Mouse (Mus musculus): Measurements from ENCODE around the gene Senp3. TPM values are rescaled to one million over a fixed set of nuclear protein-coding genes. Genes with fewer than 3 reads are reported as not detected.

Senp3 gene
- polyA plus RNA-seq, 1 experiment: 221 TPM

- Histone ChIP-seq H3K9me3 (replicated peaks; ENCODE audit: control insufficient read depth, insufficient read depth, low read length, poor library complexity, severe bottlenecking) (no peaks in the 10 kb centered on the region), H3K27me3 (ENCODE audit: control insufficient read depth, insufficient read depth, low read length, poor library complexity, severe bottlenecking) (no peaks in the 10 kb centered on the region), H3K9ac (ENCODE audit: low read depth, poor library complexity, severe bottlenecking) (peak overlapping the region; percentile 85), H3K36me3 (ENCODE audit: control insufficient read depth, insufficient read depth, low read length, poor library complexity, severe bottlenecking) (peaks cover 5% of the 10 kb centered on the region; the same call in 1 of the 2 replicates), H3K4me3 (ENCODE audit: low read depth, low read length) (peak overlapping the region; percentile 68), H3K4me1 (ENCODE audit: control insufficient read depth, insufficient read depth, low read length) (no peaks in the 10 kb centered on the region), H3K27ac (ENCODE audit: insufficient read depth, low read length) (peak overlapping the region; percentile 65)
- TF ChIP-seq POLR2A (IDR thresholded peaks at IDR 0.05; ENCODE audit: insufficient read depth, low read length): no peak
- no peak for TF ChIP-seq EP300 (IDR thresholded peaks at IDR 0.05; ENCODE audit: insufficient read depth, low read depth, low read length)
- TF ChIP-seq CTCF (IDR thresholded peaks at IDR 0.05; ENCODE audit: low read depth, low read length): no peak
Measured at GRCm38 (mm10) chr11:69684936-69685335, 3.1 kb upstream of the Senp3 start.

DNA sequence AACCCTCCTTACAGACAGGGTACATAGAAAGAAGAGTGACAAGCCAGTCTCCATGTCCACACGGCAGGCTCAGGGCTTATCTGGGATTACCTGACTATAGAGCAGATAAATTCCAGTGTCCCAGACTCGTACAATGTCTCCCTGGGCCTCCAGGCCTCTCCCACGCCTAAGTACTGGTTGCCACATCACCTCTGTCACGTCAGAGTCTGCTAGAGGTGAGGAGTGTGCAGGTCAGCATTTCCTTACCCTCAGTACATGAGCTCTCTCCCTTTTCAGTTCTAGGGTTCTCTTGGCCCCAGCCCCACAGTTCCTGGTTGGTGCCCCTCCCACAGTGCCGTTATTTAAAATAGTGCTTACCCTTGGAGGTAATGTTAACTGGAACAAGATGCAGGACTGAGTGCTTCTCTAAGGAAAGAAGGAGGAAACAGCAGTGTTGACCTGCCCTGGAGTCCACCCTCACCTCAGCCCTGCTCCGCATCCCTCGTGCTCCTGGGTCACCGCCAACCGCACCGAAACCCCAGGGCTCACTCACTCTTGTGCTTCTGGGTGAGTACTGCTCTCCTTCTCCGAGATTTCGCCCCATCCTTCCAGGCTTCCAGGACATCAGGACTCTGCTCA, 2.4 kb upstream of the Senp3 start:
- Histone ChIP-seq H3K27ac (ENCODE audit: insufficient read depth, low read length) (peak overlapping the region; percentile 65), H3K9me3 (replicated peaks; ENCODE audit: control insufficient read depth, insufficient read depth, low read length, poor library complexity, severe bottlenecking) (no peaks in the 10 kb centered on the region), H3K36me3 (ENCODE audit: control insufficient read depth, insufficient read depth, low read length, poor library complexity, severe bottlenecking) (peaks cover 11% of the 10 kb centered on the region), H3K27me3 (ENCODE audit: control insufficient read depth, insufficient read depth, low read length, poor library complexity, severe bottlenecking) (no peaks in the 10 kb centered on the region), H3K9ac (ENCODE audit: low read depth, poor library complexity, severe bottlenecking) (peak overlapping the region; percentile 85), H3K4me3 (ENCODE audit: low read depth, low read length) (peak overlapping the region; percentile 68), H3K4me1 (ENCODE audit: control insufficient read depth, insufficient read depth, low read length) (no peaks in the 10 kb centered on the region)
- TF ChIP-seq CTCF (IDR thresholded peaks at IDR 0.05; ENCODE audit: low read depth, low read length) (no peak), EP300 (IDR thresholded peaks at IDR 0.05; ENCODE audit: insufficient read depth, low read depth, low read length) (no peak)

GRCm38 (mm10) chr11:69683576-69683975, 1.7 kb upstream of the Senp3 start:
- Histone ChIP-seq H3K27me3 (ENCODE audit: control insufficient read depth, insufficient read depth, low read length, poor library complexity, severe bottlenecking) (no peaks in the 10 kb centered on the region), H3K4me1 (ENCODE audit: control insufficient read depth, insufficient read depth, low read length) (no peaks in the 10 kb centered on the region), H3K27ac (ENCODE audit: insufficient read depth, low read length) (peak overlapping the region; percentile 65), H3K9ac (ENCODE audit: low read depth, poor library complexity, severe bottlenecking) (peak overlapping the region; percentile 85), H3K9me3 (replicated peaks; ENCODE audit: control insufficient read depth, insufficient read depth, low read length, poor library complexity, severe bottlenecking) (no peaks in the 10 kb centered on the region), H3K36me3 (ENCODE audit: control insufficient read depth, insufficient read depth, low read length, poor library complexity, severe bottlenecking) (peaks cover 18% of the 10 kb centered on the region), H3K4me3 (ENCODE audit: low read depth, low read length) (peak overlapping the region; percentile 68)
- no peak for TF ChIP-seq CTCF (IDR thresholded peaks at IDR 0.05; ENCODE audit: low read depth, low read length)

- Histone ChIP-seq H3K9me3 (replicated peaks; ENCODE audit: control insufficient read depth, insufficient read depth, low read length, poor library complexity, severe bottlenecking) (no peaks in the 10 kb centered on the region), H3K4me1 (ENCODE audit: control insufficient read depth, insufficient read depth, low read length) (no peaks in the 10 kb centered on the region), H3K9ac (ENCODE audit: low read depth, poor library complexity, severe bottlenecking) (peak overlapping the region; percentile 85), H3K27ac (ENCODE audit: insufficient read depth, low read length) (peak overlapping the region; percentile 65; the same call in 1 of the 2 replicates), H3K27me3 (ENCODE audit: control insufficient read depth, insufficient read depth, low read length, poor library complexity, severe bottlenecking) (no peaks in the 10 kb centered on the region), H3K36me3 (ENCODE audit: control insufficient read depth, insufficient read depth, low read length, poor library complexity, severe bottlenecking) (peaks cover 24% of the 10 kb centered on the region), H3K4me3 (ENCODE audit: low read depth, low read length) (peak overlapping the region; percentile 71)
- TF ChIP-seq EP300 (IDR thresholded peaks at IDR 0.05; ENCODE audit: insufficient read depth, low read depth, low read length) (no peak), CTCF (IDR thresholded peaks at IDR 0.05; ENCODE audit: low read depth, low read length) (peak; percentile 86), POLR2A (IDR thresholded peaks at IDR 0.05; ENCODE audit: insufficient read depth, low read length) (no peak)
Measured at GRCm38 (mm10) chr11:69682840-69683533, 1.1 kb upstream of the Senp3 start.

- Histone ChIP-seq H3K9me3 (replicated peaks; ENCODE audit: control insufficient read depth, insufficient read depth, low read length, poor library complexity, severe bottlenecking) (no peaks in the 10 kb centered on the region), H3K27me3 (ENCODE audit: control insufficient read depth, insufficient read depth, low read length, poor library complexity, severe bottlenecking) (no peaks in the 10 kb centered on the region), H3K9ac (ENCODE audit: low read depth, poor library complexity, severe bottlenecking) (peak overlapping the region; percentile 85), H3K4me3 (ENCODE audit: low read depth, low read length) (peak overlapping the region; percentile 71), H3K36me3 (ENCODE audit: control insufficient read depth, insufficient read depth, low read length, poor library complexity, severe bottlenecking) (peaks cover 30% of the 10 kb centered on the region), H3K4me1 (ENCODE audit: control insufficient read depth, insufficient read depth, low read length) (no peaks in the 10 kb centered on the region), H3K27ac (ENCODE audit: insufficient read depth, low read length) (peak overlapping the region; percentile 32)
- TF ChIP-seq POLR2A (IDR thresholded peaks at IDR 0.05; ENCODE audit: insufficient read depth, low read length): no peak
- no peak for TF ChIP-seq EP300 (IDR thresholded peaks at IDR 0.05; ENCODE audit: insufficient read depth, low read depth, low read length)
- TF ChIP-seq CTCF (IDR thresholded peaks at IDR 0.05; ENCODE audit: low read depth, low read length): no peak
Measured at GRCm38 (mm10) chr11:69682209-69682839, 440 bp upstream of the Senp3 start.
